Mouse (Mus musculus): Measurements from ENCODE around the gene Rab8b. TPM values are rescaled to one million over a fixed set of nuclear protein-coding genes. Genes with fewer than 3 reads are reported as not detected.
"Not testable (repeated sequence)": the region's sequence is repeated elsewhere in the genome, so short reads cannot be mapped to it uniquely, and the experiment has no call there.

The Rab8b gene
- total RNA-seq, 2 experiments from 2014 or later: 17.8 to 18.5 TPM

- peak; percentile 98 for DNase-seq
Measured at GRCm38 (mm10) chr9:66834318-66835096, 85.0 kb downstream of the Rab8b start, which contains the start of gene Aph1c. Aph1c (minus strand) TSS chr9:66834726.

- peak; percentile 8 for DNase-seq
Measured at GRCm38 (mm10) chr9:66833851-66834250, 85.6 kb downstream of the Rab8b start.

- no peak for DNase-seq
Measured at GRCm38 (mm10) chr9:66832366-66832908, 87.0 kb downstream of the Rab8b start.

GRCm38 (mm10) chr9:66825990-66826389, 93.5 kb downstream of the Rab8b start:
- DNase-seq: peak; percentile 31

- not testable (repeated sequence) for DNase-seq
Measured at GRCm38 (mm10) chr9:66822255-66822654, 97.2 kb downstream of the Rab8b start.

GRCm38 (mm10) chr9:66820996-66821395, 98.5 kb downstream of the Rab8b start:
- DNase-seq: no peak

- DNase-seq: no peak
Measured at GRCm38 (mm10) chr9:66813392-66813791, 106.1 kb downstream of the Rab8b start.

GRCm38 (mm10) chr9:66805951-66806350, 113.5 kb downstream of the Rab8b start:
- not testable (repeated sequence) for DNase-seq

- DNase-seq: no peak
Measured at GRCm38 (mm10) chr9:66801947-66802346, 117.5 kb downstream of the Rab8b start.

GRCm38 (mm10) chr9:66796739-66797138, 122.7 kb downstream of the Rab8b start, which contains the start of gene Gm10647:
Gm10647 (plus strand) TSS chr9:66797039.
- DNase-seq: no peak

GRCm38 (mm10) chr9:66795464-66796324, 123.8 kb downstream of the Rab8b start, which contains the start of gene Aph1b:
Aph1b (minus strand) TSS chr9:66795490.
- DNase-seq: peak; percentile 97

GRCm38 (mm10) chr9:66794629-66795463, 124.6 kb downstream of the Rab8b start:
- no peak for DNase-seq

Other genes with a start within 250 kb of the Rab8b start
- gene Car12, start 206.0 kb downstream of the Rab8b start, total RNA-seq (2021): under 1 TPM; 0.19 to 0.20 TPM
- 1 to 10 TPM; 6.1 to 6.2 TPM for gene Aph1b, start 124.2 kb downstream of the Rab8b start, total RNA-seq (2021)
- gene Gm10647, start 122.6 kb downstream of the Rab8b start, total RNA-seq (2021): under 1 TPM; 0.20 to 0.38 TPM
- 1 to 10 TPM; 1.2 to 1.8 TPM for gene Aph1c, start 85.0 kb downstream of the Rab8b start, total RNA-seq (2021)
- 100 to 1,000 TPM; 253 to 256 TPM for gene Rps27l, start 26.4 kb upstream of the Rab8b start, total RNA-seq (2021)
- 10 to 100 TPM; 20.9 to 21.6 TPM for gene Lactb, start 55.8 kb upstream of the Rab8b start, total RNA-seq (2021)
- gene Tpm1, start 129.7 kb upstream of the Rab8b start, total RNA-seq (2021): 1,000 to 10,000 TPM; 7,269 to 8,107 TPM